Mouse (Mus musculus): ENCODE results near the gene Slc46a2.

The Slc46a2 gene

GRCm38 (mm10) chr4:59891723-59892416 lies 23.0 kb downstream of the Slc46a2 start:
- DNase-seq (ENCODE audit: low read depth, low spot score) = no peak

GRCm38 (mm10) chr4:59890086-59890600 lies 24.7 kb downstream of the Slc46a2 start:
- DNase-seq (ENCODE audit: low read depth, low spot score) = no peak

- DNase-seq (ENCODE audit: low read depth, low spot score) = no peak
These were observed 26.8 kb downstream of the Slc46a2 start for GRCm38 (mm10) chr4:59888014-59888413.

DNA sequence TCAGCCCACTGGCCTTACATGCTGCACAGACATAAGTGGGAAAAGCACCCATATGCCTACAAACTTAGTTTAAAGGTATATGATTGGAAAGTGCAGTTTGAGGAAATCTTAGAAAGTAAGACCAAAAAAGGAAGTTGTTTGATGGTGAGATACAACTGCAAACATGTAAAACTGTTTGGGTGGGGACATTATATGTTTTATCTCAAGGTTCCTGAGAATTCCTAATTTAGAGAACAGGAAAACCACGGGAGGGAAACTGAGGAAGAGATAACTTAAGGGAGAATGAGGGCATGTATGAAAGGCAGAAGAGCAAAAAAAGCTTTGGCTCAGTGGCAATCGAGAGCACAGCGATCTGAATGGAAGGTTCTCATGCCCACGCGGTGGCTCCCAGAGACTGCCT lies 27.8 kb downstream of the Slc46a2 start:
- no peak for DNase-seq (ENCODE audit: low read depth, low spot score)

GRCm38 (mm10) chr4:59886281-59886680 lies 28.6 kb downstream of the Slc46a2 start:
- no peak for DNase-seq (ENCODE audit: low read depth, low spot score)

DNA sequence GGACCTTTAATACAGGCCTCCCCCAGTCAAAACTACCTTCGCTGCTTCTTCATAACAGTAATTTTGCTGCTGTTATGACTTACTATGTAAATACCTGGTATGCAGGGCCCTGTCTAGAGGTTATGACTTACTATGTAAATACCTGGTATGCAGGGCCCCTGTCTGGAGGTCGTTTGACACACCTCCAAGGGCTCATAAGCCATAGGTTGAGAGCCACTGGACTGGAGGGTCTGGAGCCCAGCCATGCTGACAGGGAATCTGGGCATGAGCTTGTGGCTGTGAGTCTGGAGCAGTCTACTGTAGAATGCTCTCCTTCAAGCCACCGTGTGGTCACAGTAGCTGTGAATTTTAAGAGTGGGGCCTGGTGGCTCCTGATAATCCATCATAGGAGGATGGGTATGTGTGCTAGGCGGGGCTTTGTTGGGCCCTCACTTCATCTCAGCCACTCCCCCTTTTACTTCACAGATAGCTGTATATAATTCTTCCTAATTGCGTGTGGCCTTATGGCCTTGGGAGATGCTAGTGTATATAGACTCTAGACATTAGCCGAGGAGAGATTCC lies 30.6 kb downstream of the Slc46a2 start:
- DNase-seq (ENCODE audit: low read depth, low spot score) = no peak

DNA sequence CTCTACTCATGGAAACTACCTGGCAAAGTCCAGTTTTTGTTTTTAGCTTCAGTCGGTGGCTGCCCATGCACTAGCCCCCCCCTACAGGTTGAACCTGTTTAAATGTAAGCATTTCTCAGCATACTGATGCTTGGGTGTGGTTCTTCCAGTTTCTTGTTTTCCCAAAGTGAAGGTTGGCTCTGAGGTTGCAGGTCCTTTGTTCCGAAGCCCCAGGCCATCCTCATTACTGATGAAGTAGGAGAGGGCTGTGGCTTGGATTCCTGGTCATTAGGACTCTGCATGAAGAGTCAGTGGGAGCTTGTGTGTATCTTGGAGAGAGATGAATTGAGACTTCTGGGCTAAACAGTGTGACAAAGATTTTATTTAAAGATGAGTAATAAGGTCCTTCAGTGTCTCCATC lies 33.6 kb downstream of the Slc46a2 start:
- DNase-seq (ENCODE audit: low read depth, low spot score) = no peak

- no peak for DNase-seq (ENCODE audit: low read depth, low spot score)
These were observed 34.1 kb downstream of the Slc46a2 start for GRCm38 (mm10) chr4:59880725-59881124.

GRCm38 (mm10) chr4:59879444-59879843 lies 35.4 kb downstream of the Slc46a2 start:
- no peak for DNase-seq (ENCODE audit: low read depth, low spot score)

DNA sequence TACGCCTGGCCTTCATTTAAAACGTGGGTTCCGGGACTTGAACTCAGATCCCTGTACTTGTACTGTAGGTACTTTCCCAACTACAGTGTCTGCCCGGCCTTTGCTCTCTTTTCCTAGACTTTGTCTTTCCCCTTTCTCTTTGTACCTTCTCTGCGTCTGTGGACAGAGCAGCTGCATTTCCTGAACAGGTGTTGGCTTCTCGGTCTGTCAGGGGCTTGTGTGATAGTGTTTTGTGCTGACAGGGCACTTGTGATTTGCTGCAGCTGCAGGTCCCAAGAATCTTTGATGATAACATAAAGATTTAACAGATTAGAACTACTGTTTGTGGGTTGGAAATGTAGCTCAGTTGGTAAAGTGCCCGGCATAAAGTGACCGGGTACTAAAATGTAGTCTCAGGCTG lies 36.3 kb downstream of the Slc46a2 start:
- no peak for DNase-seq (ENCODE audit: low read depth, low spot score)

DNA sequence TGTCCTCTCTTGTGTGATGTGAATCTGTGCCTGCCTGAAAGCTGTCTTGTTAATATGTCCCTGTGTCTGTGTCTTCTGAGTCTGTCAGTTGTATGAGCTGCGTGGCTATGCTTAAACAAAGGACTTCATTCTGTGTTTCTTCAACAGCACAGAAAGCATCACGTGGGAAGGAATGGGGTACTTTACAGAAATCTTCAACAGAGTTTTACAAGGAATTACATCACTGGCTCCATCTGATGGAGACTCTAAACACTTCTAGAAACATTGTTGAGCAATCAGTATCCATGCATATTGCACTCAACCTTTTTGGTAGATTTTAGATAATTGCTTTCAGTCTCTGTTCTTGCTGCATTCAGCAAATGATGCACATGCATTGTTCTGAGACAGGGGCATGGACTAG lies 37.8 kb downstream of the Slc46a2 start:
- no peak for DNase-seq (ENCODE audit: low read depth, low spot score)

DNA sequence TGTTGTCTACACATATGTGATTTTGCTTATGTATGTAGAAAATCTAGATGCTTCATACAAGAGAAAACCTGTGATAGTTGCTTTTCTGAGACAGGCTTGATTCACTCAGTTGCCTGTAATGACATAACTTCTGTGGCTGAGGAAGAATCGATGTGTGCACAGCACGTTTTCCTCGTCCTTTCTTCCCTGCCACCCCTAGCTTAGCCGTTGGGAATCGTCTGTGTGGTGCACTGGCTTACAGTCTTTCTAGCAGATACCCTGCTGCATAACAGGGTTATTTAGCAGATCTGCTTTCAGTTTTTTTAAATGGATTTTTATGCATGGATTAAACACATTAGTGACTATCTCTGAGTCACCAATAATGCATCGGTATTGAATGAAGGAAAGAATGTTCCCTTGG lies 38.3 kb downstream of the Slc46a2 start:
- DNase-seq (ENCODE audit: low read depth, low spot score) = no peak

DNA sequence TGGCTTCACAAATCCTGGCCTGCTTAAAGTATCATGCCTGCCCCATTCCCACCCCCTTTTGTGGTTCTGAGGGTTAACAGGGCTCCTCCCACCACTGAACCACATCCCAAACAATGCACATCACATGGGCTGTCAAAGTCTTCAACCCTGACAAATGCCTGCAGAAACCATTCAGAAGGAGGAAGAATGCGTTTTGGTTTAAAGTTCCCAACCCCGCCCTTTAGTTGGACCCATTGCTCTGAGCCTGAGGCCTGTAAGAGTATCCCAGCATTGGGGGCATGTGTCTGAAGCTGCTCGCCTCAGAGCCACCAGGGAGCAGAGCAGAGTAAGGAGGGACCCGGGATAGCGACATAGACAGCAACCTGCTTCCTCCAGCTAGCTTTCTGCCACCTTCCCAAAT lies 41.0 kb downstream of the Slc46a2 start:
- peak; percentile 48 for DNase-seq (ENCODE audit: low read depth, low spot score)

GRCm38 (mm10) chr4:59873240-59873639 lies 41.6 kb downstream of the Slc46a2 start:
- DNase-seq (ENCODE audit: low read depth, low spot score) = no peak

DNA sequence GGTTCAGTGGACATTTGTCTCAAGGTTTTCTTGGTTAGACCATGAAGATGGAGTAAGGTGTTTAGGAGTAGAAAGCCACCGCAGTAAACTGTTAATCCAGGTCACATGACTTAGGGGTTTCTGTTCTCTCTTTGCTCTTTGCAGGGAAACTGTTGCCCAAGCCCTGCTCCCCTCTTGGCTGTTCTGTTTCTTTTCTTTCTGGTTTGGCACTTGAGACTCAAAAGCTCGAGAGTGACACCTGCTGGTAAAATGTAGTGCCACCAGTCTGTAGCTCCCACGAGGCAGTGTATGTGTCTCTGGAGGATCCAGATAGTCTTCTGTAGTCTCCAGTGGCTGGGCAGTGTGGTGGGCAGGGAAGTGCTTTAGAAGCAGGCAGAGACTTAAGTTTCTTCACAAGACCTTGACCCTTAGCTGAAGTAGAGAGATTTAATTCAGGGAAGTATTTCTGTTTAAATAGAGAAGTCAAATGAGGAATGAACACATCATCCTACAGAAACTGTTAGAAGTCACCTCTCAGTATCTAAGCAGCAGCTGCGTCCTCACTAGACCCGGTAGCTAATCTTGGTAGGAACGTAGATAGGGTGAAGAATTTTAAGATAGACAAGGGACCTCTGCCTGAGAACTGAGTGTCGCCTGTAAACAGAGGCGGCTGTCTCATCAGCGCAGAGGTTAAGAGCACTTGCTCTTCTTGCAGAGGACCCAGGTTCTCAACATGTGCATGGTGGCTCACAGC lies 43.8 kb downstream of the Slc46a2 start:
- DNase-seq (ENCODE audit: low read depth, low spot score) = no peak

GRCm38 (mm10) chr4:59870433-59870832 lies 44.4 kb downstream of the Slc46a2 start:
- no peak for DNase-seq (ENCODE audit: low read depth, low spot score)

DNA sequence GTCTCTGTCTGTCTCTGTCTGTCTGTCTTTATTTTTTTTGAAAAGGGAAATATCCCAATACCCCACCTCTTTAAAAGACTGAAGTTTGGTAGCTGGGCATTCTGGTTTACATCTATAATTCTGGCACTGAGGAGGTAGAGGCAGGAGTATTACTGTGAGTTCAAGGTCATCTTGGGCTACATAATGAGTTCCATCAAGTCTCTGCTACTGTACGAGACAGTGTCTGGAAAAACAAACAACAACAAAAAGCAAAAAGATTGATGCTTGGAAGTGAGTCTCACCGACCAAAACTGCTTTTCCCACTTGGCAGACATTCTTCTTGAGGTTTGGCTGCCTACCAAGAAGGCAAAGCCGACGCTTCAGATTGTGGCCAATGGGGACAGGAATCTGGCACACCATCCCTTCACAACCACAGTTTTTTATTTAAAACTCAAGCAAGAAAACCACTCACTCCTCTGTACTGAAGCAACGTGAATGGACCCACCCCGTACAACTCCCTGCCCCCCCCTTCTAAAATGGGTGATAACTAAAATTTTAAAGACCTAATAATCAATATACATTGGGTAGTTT lies 45.3 kb downstream of the Slc46a2 start:
- DNase-seq (ENCODE audit: low read depth, low spot score) = no peak

GRCm38 (mm10) chr4:59868086-59868485 lies 46.8 kb downstream of the Slc46a2 start:
- DNase-seq (ENCODE audit: low read depth, low spot score) = no peak

DNA sequence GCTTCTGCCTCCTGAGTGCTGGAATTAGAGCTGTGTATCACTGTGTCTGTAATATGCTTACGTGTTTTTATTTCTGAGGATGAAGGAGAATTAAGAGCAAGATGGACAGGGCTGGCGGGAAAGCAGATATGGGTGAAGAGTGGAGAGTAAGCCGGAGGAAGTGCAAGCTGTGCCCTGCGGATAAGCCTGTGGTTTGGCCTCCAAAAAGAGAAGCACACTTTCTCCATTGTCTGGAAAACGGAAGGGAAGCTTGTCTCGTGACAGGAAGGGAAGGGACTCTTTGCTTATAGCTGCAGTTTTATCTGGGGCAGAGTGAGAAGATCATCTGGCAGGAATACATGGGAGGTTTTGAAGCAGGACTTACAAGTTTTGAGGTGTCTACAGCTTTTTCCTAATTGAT lies 51.0 kb downstream of the Slc46a2 start:
- DNase-seq (ENCODE audit: low read depth, low spot score) = no peak

DNA sequence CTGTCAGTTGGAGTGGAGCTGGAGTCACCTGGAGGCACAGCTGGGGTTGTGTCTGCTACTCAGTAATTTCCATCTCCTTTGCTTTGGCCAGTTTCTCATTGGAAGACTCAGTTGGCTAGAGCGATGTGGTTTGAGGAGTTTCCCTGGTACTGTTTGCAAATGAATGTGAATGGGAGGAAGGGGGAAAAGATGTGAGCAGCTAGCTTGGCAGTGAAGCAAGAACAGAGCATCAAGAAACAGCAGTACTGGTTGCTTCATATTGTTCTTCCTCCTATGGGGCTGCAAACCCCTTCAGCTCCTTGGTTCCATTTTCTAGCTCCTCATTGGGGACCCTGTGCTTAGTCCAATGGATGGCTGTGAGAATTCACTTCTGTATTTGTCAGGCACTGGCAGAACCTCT lies 52.5 kb downstream of the Slc46a2 start:
- no peak for DNase-seq (ENCODE audit: low read depth, low spot score)

- DNase-seq (ENCODE audit: low read depth, low spot score) = no peak
These were observed 53.0 kb downstream of the Slc46a2 start for GRCm38 (mm10) chr4:59861871-59862270.

DNA sequence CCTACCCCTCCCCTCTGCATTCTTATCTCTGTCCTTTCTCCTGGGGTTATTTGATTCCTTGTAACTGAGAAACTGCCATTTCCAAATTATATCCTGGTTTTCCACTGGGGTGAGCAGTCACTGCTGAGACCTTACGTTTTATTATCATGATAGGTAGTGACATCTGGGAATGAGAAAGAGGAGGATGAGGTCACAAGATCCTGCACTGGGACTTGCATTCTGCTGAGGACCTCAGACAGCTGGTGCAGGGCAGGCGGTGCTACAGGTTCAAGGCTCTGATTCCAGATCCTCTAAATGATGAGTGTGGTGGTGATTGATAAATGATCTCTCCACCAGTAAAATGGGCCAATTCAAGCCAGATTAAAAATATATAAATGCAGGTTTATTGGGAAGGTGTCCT lies 54.4 kb downstream of the Slc46a2 start:
- DNase-seq (ENCODE audit: low read depth, low spot score) = no peak

Measured in WW6 (cell line).